Mouse (Mus musculus) midbrain, embryonic 14.5 days (tissue): Measurements from ENCODE around the gene Ifitm6. TPM values are rescaled to one million over a fixed set of nuclear protein-coding genes. Genes with fewer than 3 reads are reported as not detected.
"Not testable (repeated sequence)": the region's sequence is repeated elsewhere in the genome, so short reads cannot be mapped to it uniquely, and the experiment has no call there.

ENCODE experiments used
- ATAC-seq: fragments of 200-750 bp; cut with Nextera tagmentation; 2 replicates; pipeline ENCODE4 v1.8.0; 2017; ENCODE audit warnings: moderate number of reproducible peaks, moderate library complexity; ENCODE audit not compliant: low FRiP score, low TSS enrichment
- DNase-seq: peaks from one replicate; pipeline ENCODE4 v3.0.0-alpha.2; 2015
- H3K27ac ChIP-seq: fragments of 300-500 bp; sonication (generic); replicated peaks from 2 replicates; pipeline ENCODE4 v1.5.1; 2014; ENCODE audit warnings: mild to moderate bottlenecking, low read depth, low read length, moderate library complexity
- H3K27me3 ChIP-seq: fragments of 300-500 bp; sonication (generic); 2 replicates; pipeline ENCODE4 v1.6.1; 2014; ENCODE audit warnings: low read length, control low read depth, mixed read lengths; ENCODE audit not compliant: control insufficient read depth, insufficient read depth
- H3K36me3 ChIP-seq: fragments of 300-500 bp; sonication (generic); 2 replicates; pipeline ENCODE4 v1.6.1; 2014; ENCODE audit warnings: low read length, control low read depth; ENCODE audit not compliant: control insufficient read depth, insufficient read depth
- H3K4me1 ChIP-seq: fragments of 300-500 bp; sonication (generic); 2 replicates; pipeline ENCODE4 v1.6.1; 2014; ENCODE audit warnings: mild to moderate bottlenecking, antibody characterized with exemption, low read length, control low read depth; ENCODE audit not compliant: control insufficient read depth, insufficient read depth
- H3K4me2 ChIP-seq: fragments of 300-500 bp; sonication (generic); 2 replicates; pipeline ENCODE4 v1.6.1; 2014; ENCODE audit warnings: mild to moderate bottlenecking, low read length, moderate library complexity
- H3K4me3 ChIP-seq: fragments of 300-500 bp; sonication (generic); replicated peaks from 2 replicates; pipeline ENCODE4 v1.5.1; 2014; ENCODE audit warnings: low read depth, low read length
- H3K9ac ChIP-seq: fragments of 300-500 bp; sonication (generic); replicated peaks from 2 replicates; pipeline ENCODE4 v1.6.1; 2014; ENCODE audit warnings: mild to moderate bottlenecking, low read length, moderate library complexity
- H3K9me3 ChIP-seq: fragments of 300-500 bp; sonication (generic); 2 replicates; pipeline ENCODE4 v1.6.1; 2016; ENCODE audit warnings: low read length, control low read depth, mixed read lengths; ENCODE audit not compliant: control insufficient read depth
- WGBS: fragments of 180-500 bp; shearing (Covaris S2); extraction: QIAGEN DNeasy Blood & Tissue Kit; methylation state at CpG from one replicate; pipeline ENCODE4 v1.1.7; 2014; 5-methylcytosine and 5-hydroxymethylcytosine counted together
- polyA plus RNA-seq: library from polyadenylated mRNA; unstranded; fragments of >200 nt; fragmentation: Nextera tagmentation; extraction: Ambion mirVana; gene quantifications from 2 replicates; pipeline ENCODE4 v1.2.1, GENCODE M21; 2014

Gene Ifitm6
- polyA plus RNA-seq, 1 experiment from 2014 or later = 0.34 TPM

DNA sequence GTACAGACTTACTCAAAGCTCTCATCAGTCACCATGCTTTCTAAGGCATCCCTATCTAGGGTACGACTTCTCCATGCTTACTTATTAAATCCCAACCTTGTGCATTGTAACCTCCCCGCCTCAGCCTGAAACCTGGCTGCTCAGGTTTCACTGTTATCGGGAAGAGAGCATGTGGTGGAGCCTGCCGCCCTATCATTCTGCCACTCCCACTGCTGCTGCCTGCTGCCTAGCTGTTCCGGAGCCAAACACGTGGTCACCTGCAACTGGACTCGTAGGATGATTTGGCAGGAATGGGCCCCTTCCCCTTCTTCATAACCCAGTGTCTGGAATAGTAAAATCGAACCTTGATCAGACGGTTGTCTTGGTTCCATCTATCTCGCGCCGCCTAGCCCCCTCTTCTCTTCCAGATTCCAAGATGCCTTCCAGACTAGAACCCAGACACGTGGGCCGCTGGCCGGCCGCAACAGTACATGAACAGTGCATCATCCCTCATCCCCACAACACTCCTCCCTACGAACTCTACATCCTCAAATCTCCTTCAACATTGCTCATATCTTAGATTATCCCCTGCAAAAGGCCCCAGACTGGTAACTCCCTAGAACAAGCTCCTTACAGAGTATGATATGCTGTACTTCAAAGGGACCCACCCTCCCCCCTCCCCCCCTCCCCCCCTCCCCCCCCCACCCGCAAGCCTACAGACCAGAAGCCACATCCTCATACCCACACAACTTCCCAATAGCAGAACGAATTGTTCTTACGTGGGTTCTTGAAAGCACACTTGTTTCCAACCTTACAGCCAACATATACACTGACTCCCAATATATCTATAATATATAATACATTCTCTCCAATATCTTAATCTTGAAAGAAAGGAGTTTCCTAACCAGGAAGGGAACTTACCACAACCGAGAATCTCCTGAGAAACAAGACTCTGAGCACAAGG, 20.6 kb upstream of the Ifitm6 start:
- H3K27me3 ChIP-seq = no peaks in the 10 kb centered on the region
- H3K4me1 ChIP-seq = no peaks in the 10 kb centered on the region
- WGBS = 88% methylated on average over 20 of the region's 21 CpGs
- H3K4me2 ChIP-seq = no peak overlapping the region
- DNase-seq (no peak), ATAC-seq (no peak)
- no peaks in the 10 kb centered on the region for H3K9me3 ChIP-seq
- no peak overlapping the region for H3K9ac ChIP-seq
- H3K4me3 ChIP-seq = no peak overlapping the region
- no peaks in the 10 kb centered on the region for H3K36me3 ChIP-seq
- no peak overlapping the region for H3K27ac ChIP-seq

DNA sequence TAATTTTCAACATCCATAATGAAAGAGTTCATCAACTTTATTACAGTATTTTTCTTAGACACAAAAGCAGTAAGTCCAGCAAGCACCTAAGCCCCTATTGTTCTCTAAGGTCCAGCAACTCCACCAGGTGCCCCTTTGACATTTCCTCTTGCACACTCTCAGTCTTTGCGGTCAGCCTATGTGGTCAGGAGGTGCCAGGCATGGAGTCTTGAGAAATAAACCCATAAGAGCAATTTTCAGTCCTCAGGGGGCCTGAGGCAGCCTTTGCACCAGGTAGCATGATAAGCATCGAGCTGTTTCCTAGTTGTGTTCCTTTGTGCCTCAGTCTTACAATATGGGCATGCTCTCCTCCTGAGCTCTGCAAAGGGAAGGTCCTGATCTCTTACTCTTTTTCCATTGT, 18.9 kb upstream of the Ifitm6 start:
- WGBS = 89% methylated on average over 1 of the region's 2 CpGs
- not testable (repeated sequence) for DNase-seq, ATAC-seq, H3K27ac ChIP-seq, H3K4me1 ChIP-seq, H3K9ac ChIP-seq, H3K4me3 ChIP-seq, H3K4me2 ChIP-seq, H3K27me3 ChIP-seq, H3K9me3 ChIP-seq, H3K36me3 ChIP-seq

DNA sequence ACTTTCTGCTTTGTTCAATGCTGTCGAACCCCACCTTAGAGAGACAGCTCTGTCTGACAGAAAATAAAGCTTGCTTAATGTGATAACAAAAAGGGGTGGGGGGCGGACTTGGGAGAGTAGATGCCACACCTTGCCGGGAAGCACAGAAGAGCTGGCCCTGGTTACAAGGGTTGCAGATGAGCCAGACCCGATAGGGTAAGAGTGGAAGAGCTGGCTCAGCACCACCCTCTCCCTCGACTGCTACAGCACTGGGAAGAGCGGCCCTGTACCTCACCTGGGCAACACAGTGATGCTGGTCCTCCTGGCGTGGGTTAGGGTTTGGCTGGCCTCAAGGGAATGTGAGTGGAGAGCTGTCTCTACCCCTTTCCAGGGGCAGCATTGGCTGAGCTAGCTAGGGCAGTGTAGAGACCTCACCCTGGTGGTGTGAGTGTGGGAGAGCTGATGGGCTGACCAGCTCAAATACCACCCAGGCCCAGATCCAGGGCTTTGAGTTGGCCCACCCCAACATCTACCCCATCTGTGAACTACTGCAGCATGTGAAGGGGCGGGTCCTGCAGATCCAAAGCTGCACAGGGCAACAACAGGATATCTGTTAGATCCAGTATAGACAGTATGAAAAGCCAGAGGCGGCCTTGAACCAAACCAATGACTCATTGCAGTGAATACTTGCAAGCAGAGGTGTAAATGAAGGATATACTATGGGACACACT, 14.9 kb upstream of the Ifitm6 start:
- ATAC-seq = no peak
- no peak overlapping the region for H3K4me3 ChIP-seq
- H3K4me2 ChIP-seq = no peak overlapping the region
- no peaks in the 10 kb centered on the region for H3K4me1 ChIP-seq
- H3K27me3 ChIP-seq = no peaks in the 10 kb centered on the region
- H3K27ac ChIP-seq = no peak overlapping the region
- no peaks in the 10 kb centered on the region for H3K9me3 ChIP-seq
- DNase-seq = no peak
- no peaks in the 10 kb centered on the region for H3K36me3 ChIP-seq
- 81% methylated on average over 9 of the region's 9 CpGs for WGBS
- H3K9ac ChIP-seq = no peak overlapping the region

DNA sequence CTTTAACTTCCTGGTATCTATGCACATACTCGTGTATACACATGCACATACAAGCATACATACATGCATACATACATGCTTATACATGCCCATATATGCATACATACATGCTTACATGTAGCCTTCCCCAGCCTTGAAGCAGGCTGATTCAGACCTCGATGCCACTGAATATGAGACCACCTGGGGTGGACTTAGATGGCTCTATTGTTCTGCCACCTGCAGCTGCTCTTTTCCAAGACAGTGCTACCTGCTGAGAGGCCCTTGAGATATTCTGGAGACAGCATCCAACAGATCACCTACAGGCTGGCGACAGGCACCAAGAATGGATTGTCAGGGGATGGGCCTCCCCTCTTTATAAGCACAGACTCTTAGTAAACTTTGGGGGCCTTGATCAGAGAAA, 12.7 kb upstream of the Ifitm6 start:
- Histone ChIP-seq H3K4me2 (no peak overlapping the region), H3K9ac (no peak overlapping the region), H3K4me1 (peaks cover 6% of the 10 kb centered on the region), H3K9me3 (no peaks in the 10 kb centered on the region), H3K27me3 (no peaks in the 10 kb centered on the region), H3K36me3 (no peaks in the 10 kb centered on the region), H3K4me3 (no peak overlapping the region), H3K27ac (no peak overlapping the region)
- no peak for DNase-seq
- no peak for ATAC-seq
- WGBS = 40% methylated on average over 3 of the region's 3 CpGs

DNA sequence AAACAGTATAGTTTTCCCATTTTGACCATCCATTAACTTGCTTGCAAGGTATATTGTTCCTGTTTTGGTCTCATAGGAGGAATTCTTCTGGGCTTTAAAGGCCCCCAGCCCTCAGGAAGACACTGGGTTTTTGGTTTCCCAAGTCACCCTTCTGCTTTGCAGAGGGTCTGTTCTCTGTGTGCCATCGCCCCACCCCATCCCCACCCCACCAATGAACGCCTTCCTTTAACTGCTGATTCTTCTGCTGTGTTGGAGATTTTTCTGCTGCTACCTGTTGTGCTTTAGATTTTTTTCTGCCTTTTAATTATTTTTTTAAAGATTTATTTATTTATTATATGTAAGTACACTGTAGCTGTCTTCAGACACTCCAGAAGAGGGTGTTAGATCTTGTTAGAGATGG, 11.1 kb upstream of the Ifitm6 start, which contains the start of gene Gm17387:
Gene Gm17387 (plus strand): TSS at position 301 of the 400 bp plus-strand sequence.
- H3K27ac ChIP-seq = no peak within 1 kb of the TSS
- no peak within 1 kb of the TSS for H3K9ac ChIP-seq
- H3K4me1 ChIP-seq = peaks cover 11% of the 10 kb centered on the region
- no peak within 1 kb of the TSS for H3K4me3 ChIP-seq
- ATAC-seq = no peak
- H3K27me3 ChIP-seq = no peaks in the 10 kb centered on the region
- H3K9me3 ChIP-seq = no peaks in the 10 kb centered on the region
- DNase-seq = no peak
- WGBS = 98% methylated on average over 2 of the region's 2 CpGs
- no peaks in the 10 kb centered on the region for H3K36me3 ChIP-seq
- H3K4me2 ChIP-seq = no peak within 1 kb of the TSS

DNA sequence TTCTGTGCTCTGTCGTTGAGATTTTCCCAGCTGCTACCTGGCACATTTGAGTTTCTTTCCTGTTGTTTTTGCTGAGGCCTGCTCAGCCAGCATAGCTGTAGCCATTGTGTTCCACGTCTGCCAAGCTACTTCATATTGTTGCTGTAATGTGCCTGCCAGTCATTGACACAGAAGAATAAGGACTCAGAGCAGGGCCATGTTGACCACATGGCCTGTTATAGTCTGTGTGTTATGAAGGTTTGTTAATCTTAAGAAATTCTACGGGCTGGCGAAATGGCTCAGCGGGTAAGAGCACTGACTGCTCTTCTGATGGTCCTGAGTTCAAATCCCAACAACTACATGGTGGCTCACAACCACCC, 9.0 kb upstream of the Ifitm6 start:
- Histone ChIP-seq H3K36me3 (no peaks in the 10 kb centered on the region), H3K4me3 (no peak overlapping the region), H3K27me3 (no peaks in the 10 kb centered on the region), H3K9ac (no peak overlapping the region), H3K27ac (peak overlapping the region; percentile 27; the same call in 1 of the 2 replicates), H3K9me3 (no peaks in the 10 kb centered on the region), H3K4me1 (peaks cover 11% of the 10 kb centered on the region), H3K4me2 (no peak overlapping the region)
- ATAC-seq = no peak
- WGBS = 49% methylated on average over 5 of the region's 5 CpGs
- DNase-seq = no peak

DNA sequence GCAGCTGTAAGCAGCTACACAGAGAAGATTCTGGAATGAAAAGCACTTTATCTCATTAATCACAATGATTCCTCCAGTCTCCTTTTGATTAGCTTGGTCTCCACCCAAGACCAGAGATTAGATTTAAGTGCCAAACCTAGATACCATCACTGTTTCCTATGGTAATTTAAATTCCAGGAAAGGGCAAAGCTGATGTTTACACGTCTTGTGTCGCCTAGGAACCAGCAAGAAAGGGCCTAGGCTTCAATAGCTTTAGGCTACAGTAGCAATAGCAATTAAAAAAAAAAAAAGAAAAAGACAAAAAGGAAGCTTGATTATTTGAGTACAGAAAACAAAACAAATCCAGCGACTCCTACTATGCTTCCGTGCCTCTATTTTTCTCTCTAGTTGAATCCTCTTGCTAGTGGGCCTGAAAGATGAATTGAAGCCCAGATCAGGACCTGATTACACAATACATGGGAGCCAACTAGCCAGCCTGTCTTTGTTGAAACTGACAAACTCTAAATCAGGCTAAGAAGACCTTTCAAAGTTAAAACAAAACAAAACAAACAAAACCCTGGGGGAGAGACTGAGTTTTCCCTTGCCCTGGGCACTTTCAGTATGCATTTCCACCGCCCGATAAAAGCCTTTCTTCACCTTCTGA, 8.5 kb upstream of the Ifitm6 start:
- H3K9me3 ChIP-seq = no peaks in the 10 kb centered on the region
- peak overlapping the region; percentile 71; the same call in 1 of the 2 replicates for H3K27ac ChIP-seq
- no peak overlapping the region for H3K4me2 ChIP-seq
- no peak overlapping the region for H3K4me3 ChIP-seq
- no peaks in the 10 kb centered on the region for H3K27me3 ChIP-seq
- 14% methylated on average over 6 of the region's 6 CpGs for WGBS
- no peaks in the 10 kb centered on the region for H3K36me3 ChIP-seq
- peak; percentile 46 for DNase-seq
- peaks cover 11% of the 10 kb centered on the region for H3K4me1 ChIP-seq
- no peak for ATAC-seq
- H3K9ac ChIP-seq = no peak overlapping the region

DNA sequence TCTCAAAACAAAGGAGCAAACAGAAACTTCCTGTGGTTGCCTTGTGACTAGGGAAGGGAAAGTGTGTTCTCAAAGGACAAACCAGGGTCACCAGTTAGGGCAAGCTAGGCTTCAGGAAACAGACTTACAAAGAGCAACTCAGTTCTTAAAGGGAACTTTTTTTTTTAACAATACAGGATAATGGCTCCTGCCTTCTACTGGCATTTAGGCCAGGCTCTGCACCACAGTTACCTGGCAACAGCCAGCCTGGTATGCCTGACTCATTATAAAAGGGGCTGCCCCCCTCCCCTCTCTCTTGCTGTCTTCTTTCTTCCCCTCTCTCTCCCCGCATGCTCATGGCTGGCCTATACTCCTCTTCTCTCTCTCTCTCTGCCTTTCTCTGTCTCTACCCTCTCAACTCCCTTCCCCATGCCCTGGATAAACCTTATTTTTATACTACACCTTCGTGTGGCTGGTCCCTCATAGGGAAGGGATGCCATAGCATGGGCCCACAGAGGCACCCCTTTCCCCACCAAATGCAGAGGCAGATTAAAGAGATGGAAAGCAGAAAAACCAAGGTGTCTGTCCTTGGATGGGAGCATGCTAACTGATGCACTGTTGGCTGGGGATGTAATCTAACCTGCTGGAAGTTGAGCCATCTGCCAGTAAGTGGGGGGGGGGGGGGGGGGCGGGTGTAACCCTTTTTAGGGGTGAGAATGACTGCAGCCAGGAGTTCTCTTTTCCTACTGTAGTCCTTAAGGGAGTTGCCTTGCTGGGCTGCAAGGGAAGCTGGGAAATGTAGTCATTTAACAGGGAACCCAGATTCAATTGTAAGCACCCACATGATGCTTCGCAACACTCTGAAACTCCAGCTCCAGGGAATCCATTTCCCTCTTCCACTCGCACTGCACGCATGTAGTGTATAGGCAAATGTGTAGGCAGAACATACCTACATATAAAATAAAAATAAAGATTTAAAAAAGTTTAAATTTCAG, 7.4 kb upstream of the Ifitm6 start:
- ATAC-seq = peak; percentile 58; the same call in 1 of the 2 replicates
- WGBS = 13% methylated on average over 5 of the region's 6 CpGs

More for the DNA sequence above, 7.4 kb upstream of the Ifitm6 start:
- Histone ChIP-seq H3K27me3 (no peaks in the 10 kb centered on the region), H3K4me1 (peaks cover 11% of the 10 kb centered on the region), H3K36me3 (no peaks in the 10 kb centered on the region), H3K27ac (peak overlapping the region; percentile 71), H3K4me3 (no peak overlapping the region), H3K4me2 (0 out of 2 replicates have a peak overlapping the region, but pooled peaks have one; percentile 3), H3K9ac (no peak overlapping the region), H3K9me3 (no peaks in the 10 kb centered on the region)
- peak; percentile 64 for DNase-seq
